Mouse (Mus musculus) liver (tissue): Measurements from ENCODE around the gene Ptprg.

Experiments used
- DNase-seq: peaks from one replicate; pipeline ENCODE4 v3.0.0-alpha.2; 2020; ENCODE audit warnings: mixed read lengths

Gene Ptprg

GRCm38 (mm10) chr14:11553273-11553665, at the start of gene Ptprg:
Gene Ptprg, plus strand, starts transcription at chr14:11553532.
- peak; percentile 70 for DNase-seq

- no peak for DNase-seq
Observed at GRCm38 (mm10) chr14:11503803-11504365, 49.4 kb upstream of the Ptprg start.

GRCm38 (mm10) chr14:11510173-11510572, 43.2 kb upstream of the Ptprg start:
- DNase-seq: no peak

GRCm38 (mm10) chr14:11519171-11519570, 34.2 kb upstream of the Ptprg start:
- no peak for DNase-seq

- no peak for DNase-seq
Observed at GRCm38 (mm10) chr14:11523052-11523451, 30.3 kb upstream of the Ptprg start.

- DNase-seq: no peak
Observed at GRCm38 (mm10) chr14:11529591-11529990, 23.7 kb upstream of the Ptprg start.

- no peak for DNase-seq
Observed at GRCm38 (mm10) chr14:11534456-11534855, 18.9 kb upstream of the Ptprg start.

- DNase-seq: no peak
Observed at GRCm38 (mm10) chr14:11536121-11536520, 17.2 kb upstream of the Ptprg start.

- no peak for DNase-seq
Observed at GRCm38 (mm10) chr14:11551892-11552291, 1.4 kb upstream of the Ptprg start.

- DNase-seq: no peak
Observed at GRCm38 (mm10) chr14:11552521-11553272, 635 bp upstream of the Ptprg start.

- no peak for DNase-seq
Observed at GRCm38 (mm10) chr14:11553679-11554305, 460 bp downstream of the Ptprg start.

GRCm38 (mm10) chr14:11554306-11555041, 1.1 kb downstream of the Ptprg start:
- peak; percentile 12 for DNase-seq

- peak; percentile 12 for DNase-seq
Observed at GRCm38 (mm10) chr14:11555061-11555501, 1.7 kb downstream of the Ptprg start.

GRCm38 (mm10) chr14:11555521-11556355, 2.4 kb downstream of the Ptprg start:
- no peak for DNase-seq

- DNase-seq: peak; percentile 26
Observed at GRCm38 (mm10) chr14:11556356-11557130, 3.2 kb downstream of the Ptprg start.

- DNase-seq: no peak
Observed at GRCm38 (mm10) chr14:11558496-11558895, 5.2 kb downstream of the Ptprg start.

- DNase-seq: no peak
Observed at GRCm38 (mm10) chr14:11560641-11561232, 7.4 kb downstream of the Ptprg start.

- DNase-seq: no peak
Observed at GRCm38 (mm10) chr14:11561397-11561796, 8.1 kb downstream of the Ptprg start.

- no peak for DNase-seq
Observed at GRCm38 (mm10) chr14:11562870-11563269, 9.5 kb downstream of the Ptprg start.

GRCm38 (mm10) chr14:11563656-11564055, 10.3 kb downstream of the Ptprg start:
- DNase-seq: no peak

GRCm38 (mm10) chr14:11564456-11564855, 11.1 kb downstream of the Ptprg start:
- DNase-seq: no peak
